Mouse (Mus musculus) myocyte (in vitro differentiated cells): Measurements from ENCODE around the gene Galnt6. TPM values are rescaled to one million over a fixed set of nuclear protein-coding genes. Genes with fewer than 3 reads are reported as not detected.

Source experiments
- H3K27me3 ChIP-seq: one replicate; pipeline ENCODE4 v1.6.1; 2011; ENCODE audit not compliant: control insufficient read depth, insufficient read depth, insufficient read length
- H3K36me3 ChIP-seq: one replicate; pipeline ENCODE4 v1.6.1; 2011; ENCODE audit not compliant: control insufficient read depth, insufficient read depth
- H3K4me2 ChIP-seq: one replicate; pipeline ENCODE4 v1.6.1; 2011; ENCODE audit warnings: low read depth, control low read depth
- H3K4me3 ChIP-seq: one replicate; pipeline ENCODE4 v1.5.1; 2011; ENCODE audit warnings: mild to moderate bottlenecking, control low read depth, moderate library complexity
- H3K79me2 ChIP-seq: one replicate; pipeline ENCODE4 v1.6.1; 2011; ENCODE audit not compliant: control insufficient read depth, insufficient read depth
- H3ac ChIP-seq: one replicate; pipeline ENCODE4 v1.6.1; 2011; ENCODE audit not compliant: control insufficient read depth, insufficient read length
- CEBPB ChIP-seq: IDR thresholded peaks from 2 replicates; pipeline ENCODE4 v1.6.1; 2011; ENCODE audit warnings: mild to moderate bottlenecking, moderate library complexity; ENCODE audit not compliant: poor library complexity, insufficient read depth, severe bottlenecking
- E2F4 ChIP-seq: IDR thresholded peaks from one replicate; pipeline ENCODE4 v1.6.1; 2011; ENCODE audit warnings: mild to moderate bottlenecking, control low read depth, moderate library complexity; ENCODE audit not compliant: insufficient read depth
- MAX ChIP-seq: IDR thresholded peaks from one replicate; pipeline ENCODE4 v1.6.1; 2011; ENCODE audit warnings: low read depth, mild to moderate bottlenecking, control low read depth
- MYOD1 ChIP-seq, 3 experiments: IDR thresholded peaks; one replicate each; pipeline ENCODE4 v1.6.1; 2011; ENCODE audit warnings: control low read depth in 2 of 3, low read depth in 2 of 3, mild to moderate bottlenecking in 2 of 3, moderate library complexity in 1 of 3; ENCODE audit not compliant: insufficient read length in 2 of 3, control insufficient read depth in 1 of 3
- MYOG ChIP-seq, 3 experiments: IDR thresholded peaks; one replicate each; pipeline ENCODE4 v1.6.1; 2011; ENCODE audit warnings: control low read depth in 2 of 3, low read depth in 2 of 3, mild to moderate bottlenecking in 2 of 3; ENCODE audit not compliant: insufficient read length in 2 of 3, control insufficient read depth in 1 of 3, insufficient read depth in 1 of 3
- POLR2A ChIP-seq: IDR thresholded peaks from one replicate; pipeline ENCODE4 v1.6.1; 2011; ENCODE audit warnings: low read depth, mild to moderate bottlenecking, control low read depth, moderate library complexity; ENCODE audit not compliant: insufficient read length
- POLR2AphosphoS2 ChIP-seq: IDR thresholded peaks from one replicate; pipeline ENCODE4 v1.6.1; 2011; ENCODE audit warnings: low read depth, control low read depth; ENCODE audit not compliant: insufficient read length
- REST ChIP-seq: IDR thresholded peaks from one replicate; pipeline ENCODE4 v1.6.1; 2011; ENCODE audit warnings: mild to moderate bottlenecking, control low read depth, moderate library complexity; ENCODE audit not compliant: insufficient read depth, insufficient read length
- SRF ChIP-seq: IDR thresholded peaks from one replicate; pipeline ENCODE4 v1.6.1; 2011; ENCODE audit warnings: low read depth; ENCODE audit not compliant: control insufficient read depth, insufficient read length
- TCF12 ChIP-seq: IDR thresholded peaks from one replicate; pipeline ENCODE4 v1.6.1; 2011; ENCODE audit warnings: mild to moderate bottlenecking, control low read depth; ENCODE audit not compliant: poor library complexity, insufficient read depth, severe bottlenecking
- TCF3 ChIP-seq: IDR thresholded peaks from one replicate; pipeline ENCODE4 v1.6.1; 2011; ENCODE audit warnings: low read depth, control low read depth; ENCODE audit not compliant: insufficient read length
- USF1 ChIP-seq: IDR thresholded peaks from one replicate; pipeline ENCODE4 v1.6.1; 2011; ENCODE audit warnings: low read depth, mild to moderate bottlenecking, control low read depth, moderate library complexity
- polyA plus RNA-seq: library from polyadenylated mRNA; unstranded; fragments of >200 nt; fragmentation: generic; extraction: Trizol; gene quantifications from one replicate; pipeline ENCODE4 v1.2.1, GENCODE M21; 2012; ENCODE audit warnings: missing spikeins

Galnt6 gene
- polyA plus RNA-seq, 1 experiment, result 26.0 TPM

DNA sequence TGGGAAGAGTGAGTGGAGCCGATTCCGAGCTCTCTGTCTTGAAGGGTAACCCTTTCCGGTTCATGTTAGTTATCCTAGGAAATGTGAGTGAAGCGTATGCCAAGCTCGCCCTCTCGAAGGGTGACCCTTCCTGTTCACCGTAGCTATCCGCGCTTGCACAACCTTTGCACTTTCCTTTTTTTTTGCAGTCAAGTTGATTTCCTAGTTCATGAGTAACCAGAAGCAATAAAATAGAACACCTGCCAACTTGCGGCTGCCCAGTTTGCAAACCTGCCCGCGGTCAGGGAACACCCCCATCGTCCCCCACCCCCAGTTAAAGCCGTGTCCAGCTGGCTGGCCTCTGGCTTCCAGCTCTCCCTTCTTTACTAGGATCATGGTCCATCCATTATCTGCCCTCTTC is 50.2 kb downstream of the Galnt6 start:
- Histone ChIP-seq H3K4me3 (no peak overlapping the region), H3K36me3 (no peaks in the 10 kb centered on the region), H3ac (no peak overlapping the region), H3K4me2 (no peak overlapping the region), H3K79me2 (no peaks in the 10 kb centered on the region), H3K27me3 (no peaks in the 10 kb centered on the region)
- TF ChIP-seq E2F4, result no peak
- TF ChIP-seq POLR2AphosphoS2, result no peak
- TF ChIP-seq USF1, result no peak
- no peak for TF ChIP-seq TCF3
- no peak for TF ChIP-seq POLR2A

DNA sequence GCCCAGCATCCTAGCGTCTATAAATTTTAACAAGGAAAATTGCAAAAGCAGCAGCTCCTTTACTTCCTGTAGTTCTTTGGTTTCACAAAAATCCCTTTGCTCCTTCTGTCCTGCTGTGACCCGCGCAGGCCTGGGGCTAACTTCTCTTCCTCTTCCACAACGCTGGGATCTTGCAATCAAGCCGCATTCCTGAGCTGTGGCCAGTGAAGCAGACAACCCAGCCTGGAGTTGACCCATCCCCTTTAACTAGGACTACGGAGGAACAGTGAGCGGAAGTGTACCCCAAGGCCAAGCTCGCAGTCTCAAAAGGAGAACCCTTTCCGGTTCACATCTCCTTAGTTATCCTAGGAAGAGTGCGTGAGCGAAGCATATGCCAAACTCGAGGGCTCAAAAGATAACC is 50.6 kb downstream of the Galnt6 start:
- Histone ChIP-seq H3K36me3 (no peaks in the 10 kb centered on the region), H3ac (no peak overlapping the region), H3K4me3 (no peak overlapping the region), H3K27me3 (no peaks in the 10 kb centered on the region), H3K4me2 (no peak overlapping the region), H3K79me2 (no peaks in the 10 kb centered on the region)
- TF ChIP-seq POLR2A, result no peak
- TF ChIP-seq POLR2AphosphoS2, result no peak
- no peak for TF ChIP-seq TCF3
- no peak for TF ChIP-seq CEBPB
- TF ChIP-seq MYOG (IDR thresholded peaks at IDR 0.05; ENCODE audit: control insufficient read depth in 1 of 3, insufficient read depth in 1 of 3, insufficient read length in 2 of 3, low read depth in 2 of 3), result no peak

DNA sequence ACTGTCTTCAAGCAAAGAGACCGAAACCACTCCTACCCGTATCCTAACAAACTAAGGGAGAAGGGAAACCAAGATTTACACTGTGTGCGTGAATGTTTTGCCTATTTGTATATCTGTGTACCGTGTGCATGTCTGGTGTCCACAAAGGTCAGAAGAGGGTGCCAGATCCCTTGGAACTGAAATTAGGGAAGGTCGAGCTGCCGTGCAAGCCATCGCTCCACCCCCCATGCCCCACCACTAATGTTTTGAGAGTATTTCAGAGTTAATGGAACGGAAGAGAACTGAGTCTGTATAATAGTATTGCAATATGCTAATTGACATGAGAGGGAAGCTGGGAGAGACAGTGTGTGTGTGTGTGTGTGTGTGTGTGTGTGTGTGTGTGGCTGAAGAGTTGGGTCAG is 51.5 kb downstream of the Galnt6 start:
- TF ChIP-seq SRF (no peak), CEBPB (no peak), TCF12 (no peak), USF1 (no peak), MYOG (IDR thresholded peaks at IDR 0.05; ENCODE audit: control insufficient read depth in 1 of 3, insufficient read depth in 1 of 3, insufficient read length in 2 of 3, low read depth in 2 of 3) (no peak), MAX (no peak), E2F4 (no peak), REST (no peak), POLR2A (no peak), POLR2AphosphoS2 (no peak), TCF3 (no peak), MYOD1 (IDR thresholded peaks at IDR 0.05; ENCODE audit: control insufficient read depth in 1 of 3, insufficient read length in 2 of 3, low read depth in 2 of 3) (no peak)
- H3K4me2 ChIP-seq, result no peak overlapping the region
- H3ac ChIP-seq, result no peak overlapping the region

DNA sequence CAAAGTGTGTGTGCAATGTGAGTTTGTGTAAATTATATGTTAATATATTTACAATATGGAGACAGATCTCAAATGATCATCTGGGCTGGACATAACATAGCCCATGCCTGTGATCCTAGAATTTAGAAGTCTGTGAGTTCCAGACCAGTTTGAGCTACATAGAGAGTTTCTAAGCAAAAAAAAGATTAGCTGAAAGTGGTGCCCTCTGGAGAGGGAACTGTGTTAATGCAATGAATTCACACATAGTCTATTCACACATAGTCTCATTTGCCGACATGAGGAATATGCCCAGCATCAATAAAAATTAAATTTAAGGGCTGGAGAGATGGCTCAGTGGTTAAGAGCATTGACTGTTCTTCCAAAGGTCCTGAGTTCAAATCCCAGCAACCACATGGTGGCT is 52.7 kb downstream of the Galnt6 start:
- no peaks in the 10 kb centered on the region for H3K36me3 ChIP-seq
- no peak overlapping the region for H3ac ChIP-seq

More for the DNA sequence above, 51.5 kb downstream of the Galnt6 start:
- no peaks in the 10 kb centered on the region for H3K36me3 ChIP-seq
- no peak overlapping the region for H3K4me3 ChIP-seq
- no peaks in the 10 kb centered on the region for H3K79me2 ChIP-seq
- no peaks in the 10 kb centered on the region for H3K27me3 ChIP-seq

DNA sequence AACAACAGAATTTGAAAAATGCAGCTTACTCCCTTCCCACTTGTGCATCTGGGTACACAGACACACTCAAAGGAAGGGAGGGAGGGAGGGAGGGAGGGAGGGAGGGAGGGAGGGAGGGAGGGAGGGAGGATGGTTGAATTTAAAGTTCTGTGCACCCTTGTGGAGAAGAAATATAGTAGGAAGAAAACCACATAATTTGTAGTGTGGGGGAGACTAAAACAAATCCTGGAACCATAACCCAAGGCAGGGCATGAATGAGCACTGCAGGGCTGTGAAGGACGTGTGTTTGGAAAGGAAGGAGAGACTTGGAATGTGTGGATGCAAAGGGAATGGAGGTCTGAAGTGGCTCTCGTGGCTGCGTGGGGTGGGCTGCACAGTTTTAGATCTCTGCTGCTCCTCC is 53.7 kb downstream of the Galnt6 start:
- Histone ChIP-seq H3ac (no peak overlapping the region), H3K4me3 (no peak overlapping the region), H3K36me3 (no peaks in the 10 kb centered on the region), H3K79me2 (no peaks in the 10 kb centered on the region), H3K4me2 (no peak overlapping the region), H3K27me3 (no peaks in the 10 kb centered on the region)
- TF ChIP-seq MYOG (IDR thresholded peaks at IDR 0.05; ENCODE audit: control insufficient read depth in 1 of 3, insufficient read depth in 1 of 3, insufficient read length in 2 of 3, low read depth in 2 of 3) (no peak), TCF12 (no peak), POLR2A (no peak), USF1 (no peak), CEBPB (no peak), MYOD1 (IDR thresholded peaks at IDR 0.05; ENCODE audit: control insufficient read depth in 1 of 3, insufficient read length in 2 of 3, low read depth in 2 of 3) (no peak), POLR2AphosphoS2 (no peak), SRF (no peak), TCF3 (no peak), REST (no peak), E2F4 (no peak), MAX (no peak)

More for the DNA sequence above, 52.7 kb downstream of the Galnt6 start:
- Histone ChIP-seq H3K27me3 (no peaks in the 10 kb centered on the region), H3K4me2 (no peak overlapping the region), H3K79me2 (no peaks in the 10 kb centered on the region), H3K4me3 (no peak overlapping the region)
- TF ChIP-seq MYOG (IDR thresholded peaks at IDR 0.05; ENCODE audit: control insufficient read depth in 1 of 3, insufficient read depth in 1 of 3, insufficient read length in 2 of 3, low read depth in 2 of 3) (no peak), E2F4 (no peak), MYOD1 (IDR thresholded peaks at IDR 0.05; ENCODE audit: control insufficient read depth in 1 of 3, insufficient read length in 2 of 3, low read depth in 2 of 3) (no peak), MAX (no peak), CEBPB (no peak), POLR2A (no peak), POLR2AphosphoS2 (no peak), TCF12 (no peak), SRF (no peak), TCF3 (no peak), REST (no peak), USF1 (no peak)
